Mouse (Mus musculus) hindbrain, embryonic 10.5 days (tissue): ENCODE data around the gene Tmem255b. TPM values are rescaled to one million over a fixed set of nuclear protein-coding genes. Genes with fewer than 3 reads are reported as not detected.

Experiments
- DNase-seq: peaks from one replicate; pipeline ENCODE4 v3.0.0-alpha.2; 2017; ENCODE audit warnings: low spot score
- H3K27ac ChIP-seq: fragments of 300-500 bp; sonication (generic); 2 replicates; pipeline ENCODE4 v1.5.1; 2016; ENCODE audit warnings: mild to moderate bottlenecking, moderate library complexity
- H3K27me3 ChIP-seq: fragments of 300-500 bp; sonication (generic); 2 replicates; pipeline ENCODE4 v1.6.1; 2016; ENCODE audit warnings: mild to moderate bottlenecking; ENCODE audit not compliant: poor library complexity, insufficient read depth, severe bottlenecking
- H3K36me3 ChIP-seq: fragments of 300-500 bp; sonication (generic); 2 replicates; pipeline ENCODE4 v1.6.1; 2016; ENCODE audit warnings: mild to moderate bottlenecking, moderate library complexity
- H3K4me1 ChIP-seq: fragments of 300-500 bp; sonication (generic); replicated peaks from 2 replicates; pipeline ENCODE4 v1.6.1; 2016; ENCODE audit warnings: mild to moderate bottlenecking
- H3K4me3 ChIP-seq: fragments of 300-500 bp; sonication (generic); 2 replicates; pipeline ENCODE4 v1.5.1; 2016; ENCODE audit warnings: mild to moderate bottlenecking, moderate library complexity
- H3K9me3 ChIP-seq: fragments of 300-500 bp; sonication (generic); 2 replicates; pipeline ENCODE4 v1.6.1; 2016; ENCODE audit warnings: mild to moderate bottlenecking, moderate library complexity
- WGBS: fragments of 180-500 bp; shearing (Covaris S2); methylation state at CpG from one replicate; pipeline ENCODE4 v1.1.7; 2016; 5-methylcytosine and 5-hydroxymethylcytosine counted together
- polyA plus RNA-seq: library from polyadenylated mRNA; unstranded; fragments of >200 nt; fragmentation: Nextera tagmentation; extraction: Ambion mirVana; gene quantifications from 2 replicates; pipeline ENCODE4 v1.2.1, GENCODE M21; 2016

The Tmem255b gene
- polyA plus RNA-seq, 1 experiment from 2014 or later, result 0.56 TPM

GRCm38 (mm10) chr8:13419111-13419639 is 15.8 kb upstream of the Tmem255b start:
- WGBS, result 86% methylated on average over 2 of the region's 2 CpGs
- Histone ChIP-seq H3K27ac (no peak overlapping the region), H3K4me3 (no peak overlapping the region), H3K9me3 (peaks cover 3% of the 10 kb centered on the region; the same call in 1 of the 2 replicates), H3K36me3 (no peaks in the 10 kb centered on the region), H3K4me1 (no peaks in the 10 kb centered on the region), H3K27me3 (no peaks in the 10 kb centered on the region)
- no peak for DNase-seq

- no peaks in the 10 kb centered on the region for H3K27me3 ChIP-seq
- WGBS, result 92% methylated on average over 6 of the region's 6 CpGs
- no peak overlapping the region for H3K4me3 ChIP-seq
- no peaks in the 10 kb centered on the region for H3K4me1 ChIP-seq
- H3K27ac ChIP-seq, result no peak overlapping the region
- H3K36me3 ChIP-seq, result no peaks in the 10 kb centered on the region
- peaks cover 3% of the 10 kb centered on the region; the same call in 1 of the 2 replicates for H3K9me3 ChIP-seq
- no peak for DNase-seq
Measured at GRCm38 (mm10) chr8:13420970-13421369, 14.0 kb upstream of the Tmem255b start.

- Histone ChIP-seq H3K27ac (no peak overlapping the region), H3K9me3 (peaks cover 3% of the 10 kb centered on the region; the same call in 1 of the 2 replicates), H3K4me3 (no peak overlapping the region), H3K36me3 (no peaks in the 10 kb centered on the region), H3K27me3 (no peaks in the 10 kb centered on the region), H3K4me1 (0 out of 2 replicates have a peak, but pooled peaks cover 3% of the 10 kb centered on the region)
- WGBS, result 76% methylated on average over 6 of the region's 6 CpGs
- no peak for DNase-seq
Measured at GRCm38 (mm10) chr8:13427351-13427750, 7.6 kb upstream of the Tmem255b start.

GRCm38 (mm10) chr8:13428156-13428555 is 6.8 kb upstream of the Tmem255b start:
- whole genome bisulfite sequencing, result 88% methylated on average over 9 of the region's 9 CpGs
- Histone ChIP-seq H3K27ac (no peak overlapping the region), H3K9me3 (no peaks in the 10 kb centered on the region), H3K4me3 (no peak overlapping the region), H3K4me1 (0 out of 2 replicates have a peak, but pooled peaks cover 3% of the 10 kb centered on the region), H3K36me3 (no peaks in the 10 kb centered on the region), H3K27me3 (0 out of 2 replicates have a peak, but pooled peaks cover under 1% of the 10 kb centered on the region)
- DNase-seq, result no peak

GRCm38 (mm10) chr8:13430412-13430811 is 4.6 kb upstream of the Tmem255b start:
- no peak overlapping the region for H3K27ac ChIP-seq
- H3K27me3 ChIP-seq, result peaks cover 20% of the 10 kb centered on the region
- DNase-seq, result no peak
- H3K36me3 ChIP-seq, result no peaks in the 10 kb centered on the region
- 83% methylated on average over 7 of the region's 7 CpGs for WGBS
- no peak overlapping the region for H3K4me3 ChIP-seq
- H3K4me1 ChIP-seq, result peaks cover 7% of the 10 kb centered on the region; the same call in 1 of the 2 replicates
- no peaks in the 10 kb centered on the region for H3K9me3 ChIP-seq

- H3K4me1 ChIP-seq, result peaks cover 12% of the 10 kb centered on the region
- no peaks in the 10 kb centered on the region for H3K36me3 ChIP-seq
- H3K27me3 ChIP-seq, result peaks cover 25% of the 10 kb centered on the region
- no peak overlapping the region for H3K27ac ChIP-seq
- no peak overlapping the region for H3K4me3 ChIP-seq
- H3K9me3 ChIP-seq, result no peaks in the 10 kb centered on the region
- DNase-seq, result no peak
Measured at GRCm38 (mm10) chr8:13430866-13431265, 4.1 kb upstream of the Tmem255b start.

- 86% methylated on average over 5 of the region's 5 CpGs for WGBS
- no peak overlapping the region for H3K4me3 ChIP-seq
- peaks cover 39% of the 10 kb centered on the region for H3K27me3 ChIP-seq
- DNase-seq, result no peak
- H3K27ac ChIP-seq, result no peak overlapping the region
- no peaks in the 10 kb centered on the region for H3K9me3 ChIP-seq
- peaks cover 12% of the 10 kb centered on the region for H3K4me1 ChIP-seq
- H3K36me3 ChIP-seq, result no peaks in the 10 kb centered on the region
Measured at GRCm38 (mm10) chr8:13433130-13433529, 1.9 kb upstream of the Tmem255b start.

GRCm38 (mm10) chr8:13436052-13436451 is 1.1 kb downstream of the Tmem255b start:
- Histone ChIP-seq H3K9me3 (no peaks in the 10 kb centered on the region), H3K36me3 (no peaks in the 10 kb centered on the region), H3K4me3 (no peak overlapping the region), H3K27ac (no peak overlapping the region), H3K4me1 (peaks cover 12% of the 10 kb centered on the region), H3K27me3 (peaks cover 39% of the 10 kb centered on the region)
- 17% methylated on average over 8 of the region's 8 CpGs for WGBS
- DNase-seq, result no peak

GRCm38 (mm10) chr8:13437531-13437930 is 2.5 kb downstream of the Tmem255b start:
- Histone ChIP-seq H3K9me3 (no peaks in the 10 kb centered on the region), H3K4me1 (peaks cover 12% of the 10 kb centered on the region), H3K4me3 (no peak overlapping the region), H3K27me3 (peaks cover 39% of the 10 kb centered on the region), H3K36me3 (no peaks in the 10 kb centered on the region), H3K27ac (no peak overlapping the region)
- 85% methylated on average over 2 of the region's 2 CpGs for WGBS
- DNase-seq, result no peak

- Histone ChIP-seq H3K27me3 (peaks cover 2% of the 10 kb centered on the region; the same call in 1 of the 2 replicates), H3K4me1 (no peaks in the 10 kb centered on the region), H3K36me3 (no peaks in the 10 kb centered on the region), H3K4me3 (no peak overlapping the region), H3K27ac (no peak overlapping the region), H3K9me3 (no peaks in the 10 kb centered on the region)
- no peak for DNase-seq
- 97% methylated on average over 2 of the region's 2 CpGs for WGBS
Measured at GRCm38 (mm10) chr8:13442152-13442551, 7.2 kb downstream of the Tmem255b start.

GRCm38 (mm10) chr8:13446456-13446855 is 11.5 kb downstream of the Tmem255b start:
- Histone ChIP-seq H3K9me3 (no peaks in the 10 kb centered on the region), H3K27me3 (no peaks in the 10 kb centered on the region), H3K27ac (no peak overlapping the region), H3K4me1 (no peaks in the 10 kb centered on the region), H3K36me3 (no peaks in the 10 kb centered on the region), H3K4me3 (no peak overlapping the region)
- 89% methylated on average over 6 of the region's 6 CpGs for WGBS
- DNase-seq, result no peak

GRCm38 (mm10) chr8:13448145-13448544 is 13.2 kb downstream of the Tmem255b start:
- Histone ChIP-seq H3K27ac (no peak overlapping the region), H3K4me3 (no peak overlapping the region), H3K9me3 (no peaks in the 10 kb centered on the region), H3K27me3 (no peaks in the 10 kb centered on the region), H3K36me3 (no peaks in the 10 kb centered on the region), H3K4me1 (no peaks in the 10 kb centered on the region)
- WGBS, result 54% methylated on average over 4 of the region's 4 CpGs
- DNase-seq, result peak; percentile 39

- no peak overlapping the region for H3K4me3 ChIP-seq
- no peak for DNase-seq
- no peaks in the 10 kb centered on the region for H3K9me3 ChIP-seq
- WGBS, result 80% methylated on average over 6 of the region's 6 CpGs
- no peak overlapping the region for H3K27ac ChIP-seq
- no peaks in the 10 kb centered on the region for H3K27me3 ChIP-seq
- H3K36me3 ChIP-seq, result no peaks in the 10 kb centered on the region
- H3K4me1 ChIP-seq, result no peaks in the 10 kb centered on the region; the same call in 1 of the 2 replicates
Measured at GRCm38 (mm10) chr8:13451747-13452277, 16.8 kb downstream of the Tmem255b start.
